Mouse (Mus musculus) forebrain, embryonic 14.5 days (tissue): ENCODE measurements around the gene Tat. TPM values are rescaled to one million over a fixed set of nuclear protein-coding genes. Genes with fewer than 3 reads are reported as not detected.

Experiments used
- ATAC-seq: fragments of 200-750 bp; cut with Nextera tagmentation; 2 replicates; pipeline ENCODE4 v1.8.0; 2017; ENCODE audit warnings: mild to moderate bottlenecking, moderate library complexity
- DNase-seq: peaks from one replicate; pipeline ENCODE4 v3.0.0-alpha.2; 2015; ENCODE audit warnings: low spot score
- H3K27ac ChIP-seq: fragments of 300-500 bp; sonication (generic); 2 replicates; pipeline ENCODE4 v1.5.1; 2014; ENCODE audit warnings: low read depth, mild to moderate bottlenecking, control low read depth, low read length, moderate library complexity
- H3K27me3 ChIP-seq: fragments of 300-500 bp; sonication (generic); replicated peaks from 2 replicates; pipeline ENCODE4 v1.6.1; 2014; ENCODE audit warnings: low read length, control low read depth, mixed read lengths; ENCODE audit not compliant: control insufficient read depth, insufficient read depth
- H3K36me3 ChIP-seq: fragments of 300-500 bp; sonication (generic); 2 replicates; pipeline ENCODE4 v1.6.1; 2014; ENCODE audit warnings: low read length, control low read depth; ENCODE audit not compliant: control insufficient read depth, insufficient read depth
- H3K4me1 ChIP-seq: fragments of 300-500 bp; sonication (generic); 2 replicates; pipeline ENCODE4 v1.6.1; 2014; ENCODE audit warnings: antibody characterized with exemption, low read length, control low read depth; ENCODE audit not compliant: control insufficient read depth, insufficient read depth
- H3K4me2 ChIP-seq: fragments of 300-500 bp; sonication (generic); 2 replicates; pipeline ENCODE4 v1.6.1; 2014; ENCODE audit warnings: mild to moderate bottlenecking, control low read depth, low read length
- H3K4me3 ChIP-seq: fragments of 300-500 bp; sonication (generic); 2 replicates; pipeline ENCODE4 v1.5.1; 2014; ENCODE audit warnings: low read depth, low read length, control low read depth
- H3K9ac ChIP-seq: fragments of 300-500 bp; sonication (generic); 2 replicates; pipeline ENCODE4 v1.6.1; 2014; ENCODE audit warnings: mild to moderate bottlenecking, low read length, control low read depth, moderate library complexity
- H3K9me3 ChIP-seq: fragments of 300-500 bp; sonication (generic); replicated peaks from 2 replicates; pipeline ENCODE4 v1.6.1; 2016; ENCODE audit warnings: low read length, control low read depth, mixed read lengths; ENCODE audit not compliant: control insufficient read depth
- WGBS: fragments of 180-500 bp; shearing (Covaris S2); extraction: QIAGEN DNeasy Blood & Tissue Kit; methylation state at CpG from one replicate; pipeline ENCODE4 v1.1.7; 2014; 5-methylcytosine and 5-hydroxymethylcytosine counted together
- polyA plus RNA-seq: library from polyadenylated mRNA; unstranded; fragments of >200 nt; fragmentation: Nextera tagmentation; extraction: Ambion mirVana; gene quantifications from 2 replicates; pipeline ENCODE4 v1.2.1, GENCODE M21; 2014

Gene Tat
- polyA plus RNA-seq, 1 experiment from 2014 or later: not detected

GRCm38 (mm10) chr8:109954486-109954948, 35.7 kb upstream of the Tat start:
- Histone ChIP-seq H3K9ac (no peak overlapping the region; the same call in 1 of the 2 replicates), H3K27ac (peak overlapping the region; percentile 39; the same call in 1 of the 2 replicates), H3K9me3 (no peaks in the 10 kb centered on the region), H3K4me2 (no peak overlapping the region), H3K36me3 (no peaks in the 10 kb centered on the region), H3K27me3 (no peaks in the 10 kb centered on the region), H3K4me3 (no peak overlapping the region), H3K4me1 (peaks cover 11% of the 10 kb centered on the region)
- 37% methylated on average over 13 of the region's 13 CpGs for WGBS
- peak; percentile 78 for DNase-seq
- peak; percentile 60 for ATAC-seq

- Histone ChIP-seq H3K27me3 (peaks cover 7% of the 10 kb centered on the region; the same call in 1 of the 2 replicates), H3K9ac (no peak overlapping the region; the same call in 1 of the 2 replicates), H3K4me1 (peaks cover 14% of the 10 kb centered on the region), H3K36me3 (no peaks in the 10 kb centered on the region), H3K4me3 (no peak overlapping the region), H3K9me3 (no peaks in the 10 kb centered on the region), H3K27ac (no peak overlapping the region), H3K4me2 (peak overlapping the region; percentile 31)
- ATAC-seq (peak; percentile 46), DNase-seq (peak; percentile 77)
- WGBS: 2% methylated on average over 16 of the region's 16 CpGs
These were observed 32.8 kb upstream of the Tat start for GRCm38 (mm10) chr8:109957167-109958028.

GRCm38 (mm10) chr8:109958036-109958655, 32.1 kb upstream of the Tat start:
- H3K9ac ChIP-seq: no peak overlapping the region
- 29% methylated on average over 9 of the region's 12 CpGs for WGBS
- ATAC-seq (no peak), DNase-seq (no peak)
- H3K4me2 ChIP-seq: no peak overlapping the region
- H3K4me1 ChIP-seq: peaks cover 14% of the 10 kb centered on the region
- H3K36me3 ChIP-seq: no peaks in the 10 kb centered on the region
- H3K4me3 ChIP-seq: no peak overlapping the region
- no peak overlapping the region for H3K27ac ChIP-seq
- H3K9me3 ChIP-seq: no peaks in the 10 kb centered on the region
- peaks cover 10% of the 10 kb centered on the region; the same call in 1 of the 2 replicates for H3K27me3 ChIP-seq

- no peak for ATAC-seq
- Histone ChIP-seq H3K27ac (no peak overlapping the region), H3K27me3 (peaks cover 10% of the 10 kb centered on the region; the same call in 1 of the 2 replicates), H3K4me2 (no peak overlapping the region), H3K4me1 (peaks cover 14% of the 10 kb centered on the region), H3K36me3 (no peaks in the 10 kb centered on the region), H3K4me3 (no peak overlapping the region), H3K9ac (no peak overlapping the region), H3K9me3 (no peaks in the 10 kb centered on the region)
- no peak for DNase-seq
- 90% methylated on average over 4 of the region's 4 CpGs for WGBS
These were observed 31.1 kb upstream of the Tat start for GRCm38 (mm10) chr8:109959112-109959511.

- H3K27me3 ChIP-seq: peaks cover 10% of the 10 kb centered on the region; the same call in 1 of the 2 replicates
- H3K4me3 ChIP-seq: peak within 1 kb of the TSS; percentile 33
- H3K27ac ChIP-seq: no peak within 1 kb of the TSS
- H3K9ac ChIP-seq: peak within 1 kb of the TSS; percentile 43
- peak within 1 kb of the TSS; percentile 68 for H3K4me2 ChIP-seq
- peak; percentile 57; the same call in 1 of the 2 replicates for ATAC-seq
- peaks cover 14% of the 10 kb centered on the region for H3K4me1 ChIP-seq
- peak; percentile 61 for DNase-seq
- WGBS: 2% methylated on average over 64 of the region's 64 CpGs
- no peaks in the 10 kb centered on the region for H3K9me3 ChIP-seq
- no peaks in the 10 kb centered on the region for H3K36me3 ChIP-seq
These were observed 28.4 kb upstream of the Tat start, which contains the start of gene Marveld3 for GRCm38 (mm10) chr8:109961693-109962367. Marveld3 (minus strand) TSS chr8:109962203.

GRCm38 (mm10) chr8:109962896-109963295, 27.3 kb upstream of the Tat start:
- Histone ChIP-seq H3K9ac (no peak overlapping the region), H3K36me3 (no peaks in the 10 kb centered on the region), H3K4me3 (no peak overlapping the region), H3K27me3 (peaks cover 10% of the 10 kb centered on the region; the same call in 1 of the 2 replicates), H3K4me2 (no peak overlapping the region), H3K9me3 (no peaks in the 10 kb centered on the region), H3K27ac (no peak overlapping the region), H3K4me1 (0 out of 2 replicates have a peak, but pooled peaks cover 5% of the 10 kb centered on the region)
- ATAC-seq (no peak), DNase-seq (no peak)
- 82% methylated on average over 9 of the region's 9 CpGs for WGBS

- H3K9me3 ChIP-seq: no peaks in the 10 kb centered on the region
- no peak overlapping the region for H3K27ac ChIP-seq
- no peak overlapping the region for H3K4me3 ChIP-seq
- no peak for DNase-seq
- 0 out of 2 replicates have a peak, but pooled peaks cover 5% of the 10 kb centered on the region for H3K4me1 ChIP-seq
- no peaks in the 10 kb centered on the region for H3K36me3 ChIP-seq
- no peak for ATAC-seq
- H3K9ac ChIP-seq: no peak overlapping the region
- H3K27me3 ChIP-seq: peaks cover 10% of the 10 kb centered on the region; the same call in 1 of the 2 replicates
- H3K4me2 ChIP-seq: no peak overlapping the region
- 71% methylated on average over 13 of the region's 13 CpGs for WGBS
These were observed 26.8 kb upstream of the Tat start for GRCm38 (mm10) chr8:109963421-109963820.

GRCm38 (mm10) chr8:109964106-109964505, 26.1 kb upstream of the Tat start:
- H3K4me3 ChIP-seq: no peak overlapping the region
- H3K27ac ChIP-seq: no peak overlapping the region
- ATAC-seq (no peak), DNase-seq (no peak)
- 0 out of 2 replicates have a peak, but pooled peaks cover 5% of the 10 kb centered on the region for H3K4me1 ChIP-seq
- H3K27me3 ChIP-seq: peaks cover 10% of the 10 kb centered on the region; the same call in 1 of the 2 replicates
- no peaks in the 10 kb centered on the region for H3K9me3 ChIP-seq
- H3K4me2 ChIP-seq: no peak overlapping the region
- no peaks in the 10 kb centered on the region for H3K36me3 ChIP-seq
- no peak overlapping the region for H3K9ac ChIP-seq
- WGBS: 80% methylated on average over 4 of the region's 4 CpGs
